Mouse (Mus musculus): Measurements from ENCODE around the gene Jakmip3. TPM values are rescaled to one million over a fixed set of nuclear protein-coding genes. Genes with fewer than 3 reads are reported as not detected.

Jakmip3 gene
- total RNA-seq, 1 experiment from 2014 or later, result not detected

- no peak for ATAC-seq (replicated peaks; ENCODE audit: low read depth, poor library complexity, severe bottlenecking)
Measured at GRCm38 (mm10) chr7:139091681-139092080, 151.2 kb downstream of the Jakmip3 start.

- ATAC-seq (replicated peaks; ENCODE audit: low read depth, poor library complexity, severe bottlenecking), result no peak
Measured at GRCm38 (mm10) chr7:139092676-139093075, 152.1 kb downstream of the Jakmip3 start.

- no peak for ATAC-seq (replicated peaks; ENCODE audit: low read depth, poor library complexity, severe bottlenecking)
Measured at GRCm38 (mm10) chr7:139093124-139093523, 152.6 kb downstream of the Jakmip3 start.

DNA sequence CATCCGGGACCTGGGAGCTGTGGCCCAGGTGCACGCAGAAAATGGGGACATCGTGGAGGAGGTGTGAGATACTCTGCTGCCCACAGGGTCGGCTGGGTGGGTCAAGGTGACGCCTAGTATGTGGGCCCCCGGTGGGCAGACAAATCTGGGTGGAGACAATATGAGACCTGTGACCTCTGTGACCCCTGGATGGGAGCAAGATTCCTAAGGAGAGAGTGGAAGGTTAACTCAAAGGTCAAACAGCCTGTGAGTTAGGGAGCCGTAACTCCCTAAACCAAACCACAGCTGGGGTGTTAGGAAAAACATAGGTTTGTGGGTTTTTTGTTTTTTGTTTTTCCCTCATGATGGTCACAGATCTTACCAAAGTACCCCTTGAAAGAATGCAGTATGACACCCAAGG is 153.3 kb downstream of the Jakmip3 start:
- ATAC-seq (replicated peaks; ENCODE audit: low read depth, poor library complexity, severe bottlenecking), result no peak

DNA sequence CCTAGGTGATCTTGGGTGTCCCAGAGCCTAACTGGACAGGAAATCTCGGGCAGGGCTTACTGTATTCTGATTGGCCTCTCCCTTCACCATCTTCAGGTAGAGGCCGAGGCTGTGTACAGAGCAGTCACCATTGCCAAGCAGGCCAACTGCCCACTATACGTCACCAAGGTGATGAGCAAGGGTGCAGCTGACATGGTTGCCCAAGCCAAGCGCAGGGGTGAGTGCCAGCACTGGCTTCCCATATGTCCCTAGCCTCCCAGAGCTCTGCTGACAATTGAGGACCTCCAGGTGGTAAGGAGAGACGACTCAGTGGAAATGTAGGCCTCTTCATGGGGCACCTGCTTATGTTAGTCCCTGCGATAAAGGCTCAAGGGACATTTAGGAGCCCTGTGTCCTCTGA is 154.2 kb downstream of the Jakmip3 start:
- ATAC-seq (replicated peaks; ENCODE audit: low read depth, poor library complexity, severe bottlenecking), result no peak

DNA sequence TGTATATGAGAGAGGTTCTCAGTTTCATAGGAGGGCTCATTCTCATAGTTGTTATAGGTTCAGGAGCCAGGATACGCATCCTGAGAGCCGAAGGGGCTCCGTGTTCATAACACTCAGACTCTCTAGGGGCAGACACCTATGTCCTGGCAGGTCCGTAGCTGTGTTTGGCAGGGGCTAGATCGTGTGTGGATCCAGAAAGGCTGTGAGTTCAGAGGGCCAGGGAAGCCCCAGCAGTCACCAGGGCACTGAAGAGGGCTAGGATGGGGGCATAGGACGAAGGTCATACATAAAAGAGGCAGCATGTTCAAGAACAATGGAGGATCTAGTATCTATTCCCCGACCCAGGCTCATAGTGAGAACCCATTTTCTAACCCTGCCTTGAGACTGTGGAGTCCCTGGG is 154.8 kb downstream of the Jakmip3 start:
- no peak for ATAC-seq (replicated peaks; ENCODE audit: low read depth, poor library complexity, severe bottlenecking)

GRCm38 (mm10) chr7:139096399-139096798 is 155.9 kb downstream of the Jakmip3 start:
- no peak for ATAC-seq (replicated peaks; ENCODE audit: low read depth, poor library complexity, severe bottlenecking)

DNA sequence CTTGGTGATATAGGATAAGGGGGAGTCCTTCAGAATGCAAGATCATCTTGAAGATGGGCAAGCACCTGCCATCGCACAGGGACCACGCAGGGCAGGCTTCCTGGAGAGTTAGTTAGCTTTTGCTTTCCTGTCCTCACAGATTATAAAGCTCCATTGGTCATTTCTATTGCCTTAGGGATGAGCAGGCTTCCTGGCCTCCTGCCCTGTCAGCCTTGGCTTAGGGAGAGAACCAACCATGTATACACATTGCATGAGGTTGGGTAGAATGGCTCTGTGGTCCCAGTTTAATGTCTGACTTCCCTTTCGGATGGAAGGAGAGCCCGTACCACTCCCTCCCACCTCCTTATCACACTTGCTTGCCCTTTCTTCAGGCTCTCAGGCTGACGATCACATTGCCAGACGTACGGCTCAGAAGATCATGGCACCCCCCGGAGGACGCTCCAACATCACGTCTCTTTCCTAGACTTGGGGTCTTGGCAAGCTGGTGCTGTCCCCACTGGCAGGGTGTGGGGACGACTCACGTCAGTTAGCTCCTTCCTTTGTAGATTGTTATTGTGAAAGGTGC is 160.1 kb downstream of the Jakmip3 start:
- no peak for ATAC-seq (replicated peaks; ENCODE audit: low read depth, poor library complexity, severe bottlenecking)

GRCm38 (mm10) chr7:139101286-139101804 is 160.8 kb downstream of the Jakmip3 start:
- no peak for ATAC-seq (replicated peaks; ENCODE audit: low read depth, poor library complexity, severe bottlenecking)

DNA sequence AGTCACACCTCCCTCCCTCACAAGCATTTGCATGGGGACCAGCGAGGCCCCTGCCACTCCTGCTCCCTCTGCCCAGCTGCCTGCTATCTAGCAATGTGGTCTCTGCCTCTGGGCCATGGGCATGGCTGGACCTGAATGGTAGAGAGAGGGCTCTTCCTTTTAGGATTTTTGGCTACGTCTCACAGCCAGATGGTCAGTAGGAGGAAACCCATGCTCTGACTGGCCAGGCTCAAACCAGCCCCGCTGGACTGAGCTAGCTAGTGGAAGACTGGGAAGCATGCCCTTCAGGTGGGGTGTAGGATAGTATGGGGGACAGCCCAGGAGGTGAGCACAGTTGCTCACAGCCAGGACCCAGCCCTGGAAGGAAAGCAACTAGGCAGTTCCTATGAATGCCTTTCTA is 161.3 kb downstream of the Jakmip3 start:
- no peak for ATAC-seq (replicated peaks; ENCODE audit: low read depth, poor library complexity, severe bottlenecking)

DNA sequence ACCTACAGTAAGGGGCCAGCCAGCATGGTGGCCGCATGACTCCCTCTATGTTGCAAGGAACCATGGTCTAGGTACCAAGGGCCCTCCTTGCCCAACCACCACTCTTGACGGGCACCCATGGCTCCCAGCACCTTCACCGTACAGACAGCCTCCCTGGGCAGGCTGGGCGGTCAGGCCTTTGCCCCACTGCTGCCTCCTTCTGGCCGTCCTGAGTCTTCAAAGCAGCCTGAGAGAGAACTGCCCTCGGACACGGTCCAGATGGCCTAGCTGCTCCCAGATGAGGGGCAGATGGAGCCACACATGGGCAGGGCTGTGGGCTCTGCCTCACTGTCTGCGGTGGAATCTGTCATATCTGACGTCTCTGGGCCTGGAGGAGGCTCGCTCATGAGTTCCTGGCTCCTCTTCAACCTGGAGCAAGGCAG is 163.4 kb downstream of the Jakmip3 start:
- ATAC-seq (replicated peaks; ENCODE audit: low read depth, poor library complexity, severe bottlenecking), result no peak

DNA sequence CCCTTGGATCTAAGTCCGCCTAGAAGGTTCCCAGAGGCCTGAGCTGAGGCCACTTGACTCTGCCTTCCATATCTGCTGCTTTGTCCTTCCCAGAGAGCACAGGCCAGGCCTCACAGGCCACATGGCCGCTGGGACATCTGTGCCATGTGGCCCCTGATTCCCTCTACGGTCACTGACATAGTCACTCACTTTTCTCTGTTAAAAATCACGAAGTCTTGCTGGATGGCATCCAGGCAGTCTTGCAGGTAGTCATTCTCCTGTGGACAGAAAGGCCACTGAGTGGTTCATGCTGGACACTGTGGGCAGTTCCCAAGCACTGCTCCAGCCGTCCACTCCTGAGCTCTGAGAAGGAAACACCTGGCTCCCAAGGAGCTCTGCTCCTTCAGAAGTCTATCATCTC is 164.5 kb downstream of the Jakmip3 start:
- ATAC-seq (replicated peaks; ENCODE audit: low read depth, poor library complexity, severe bottlenecking), result no peak

- ATAC-seq (replicated peaks; ENCODE audit: low read depth, poor library complexity, severe bottlenecking), result no peak
Measured at GRCm38 (mm10) chr7:139105705-139106104, 165.2 kb downstream of the Jakmip3 start.

GRCm38 (mm10) chr7:139107908-139108650 is 167.5 kb downstream of the Jakmip3 start:
- no peak for ATAC-seq (replicated peaks; ENCODE audit: low read depth, poor library complexity, severe bottlenecking)

DNA sequence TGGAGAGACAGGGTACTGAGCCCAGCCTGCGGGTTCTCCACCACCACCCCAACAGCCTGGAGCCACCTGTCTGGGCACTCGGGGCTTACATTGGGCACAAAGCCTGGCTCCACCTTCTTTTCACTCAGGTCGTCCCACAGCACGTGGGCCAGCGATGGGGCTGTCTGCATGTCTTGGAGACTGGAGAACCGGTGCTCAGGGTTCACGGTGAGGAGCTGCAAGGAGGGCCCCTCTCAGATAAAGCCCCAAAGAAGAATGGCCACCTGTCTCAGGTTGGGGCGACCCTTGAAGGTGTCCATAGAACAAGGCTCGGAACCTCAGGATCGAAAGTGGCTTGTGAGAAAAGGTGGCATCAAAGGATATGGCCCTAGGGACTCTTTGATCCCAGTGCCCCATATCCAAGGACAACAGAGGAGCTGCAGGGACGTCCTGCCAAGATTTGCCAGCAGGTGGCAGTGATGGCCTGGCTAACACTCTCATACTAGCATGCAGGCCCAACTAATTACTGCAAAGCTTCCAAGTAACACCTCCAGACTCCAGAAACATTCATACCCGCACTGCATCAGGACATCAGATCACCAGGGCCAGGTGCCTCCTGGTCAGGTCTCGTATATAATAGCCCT is 178.7 kb downstream of the Jakmip3 start:
- peak; percentile 98 for ATAC-seq (replicated peaks; ENCODE audit: low read depth, poor library complexity, severe bottlenecking)

DNA sequence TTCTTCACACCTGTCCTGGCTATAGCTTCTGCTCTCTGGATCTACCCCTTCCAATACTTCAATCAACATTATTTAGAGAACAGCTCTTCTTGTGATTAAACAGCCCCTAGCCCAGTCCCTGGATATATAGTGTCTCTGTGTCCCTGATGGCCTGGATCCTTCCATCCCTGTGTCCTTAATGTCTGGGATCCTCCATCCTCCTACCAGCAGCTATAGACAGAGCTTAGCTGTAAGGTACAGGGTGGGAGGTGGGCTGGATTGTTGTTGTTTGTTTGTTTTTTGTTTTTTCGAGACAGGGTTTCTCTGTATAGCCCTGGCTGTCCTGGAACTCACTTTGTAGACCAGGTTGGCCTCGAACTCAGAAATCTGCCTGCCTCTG is 179.2 kb downstream of the Jakmip3 start:
- no peak for ATAC-seq (replicated peaks; ENCODE audit: low read depth, poor library complexity, severe bottlenecking)

DNA sequence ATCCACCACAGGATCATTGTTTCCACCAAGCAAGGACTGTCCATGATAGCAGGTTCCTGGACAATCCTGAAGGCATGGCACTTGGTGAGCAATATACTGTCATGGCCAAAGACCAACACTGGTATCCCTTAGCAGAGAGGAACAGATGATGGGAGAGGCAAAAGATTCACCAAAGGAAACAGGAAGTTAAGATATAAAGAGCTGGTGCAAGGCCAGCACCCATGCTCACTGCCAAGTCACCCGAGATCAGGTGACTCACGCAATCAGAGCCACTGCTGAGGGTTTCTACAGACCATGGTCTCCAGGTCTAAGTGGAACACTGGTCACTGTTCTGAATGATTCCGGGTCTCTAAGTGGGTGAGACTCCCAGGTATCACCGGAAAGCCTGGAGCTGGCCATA is 185.4 kb downstream of the Jakmip3 start:
- peak; percentile 56 for ATAC-seq (replicated peaks; ENCODE audit: low read depth, poor library complexity, severe bottlenecking)

- no peak for ATAC-seq (replicated peaks; ENCODE audit: low read depth, poor library complexity, severe bottlenecking)
Measured at GRCm38 (mm10) chr7:139126549-139126948, 186.0 kb downstream of the Jakmip3 start.

- ATAC-seq (replicated peaks; ENCODE audit: low read depth, poor library complexity, severe bottlenecking), result no peak
Measured at GRCm38 (mm10) chr7:139128994-139129393, 188.5 kb downstream of the Jakmip3 start.

DNA sequence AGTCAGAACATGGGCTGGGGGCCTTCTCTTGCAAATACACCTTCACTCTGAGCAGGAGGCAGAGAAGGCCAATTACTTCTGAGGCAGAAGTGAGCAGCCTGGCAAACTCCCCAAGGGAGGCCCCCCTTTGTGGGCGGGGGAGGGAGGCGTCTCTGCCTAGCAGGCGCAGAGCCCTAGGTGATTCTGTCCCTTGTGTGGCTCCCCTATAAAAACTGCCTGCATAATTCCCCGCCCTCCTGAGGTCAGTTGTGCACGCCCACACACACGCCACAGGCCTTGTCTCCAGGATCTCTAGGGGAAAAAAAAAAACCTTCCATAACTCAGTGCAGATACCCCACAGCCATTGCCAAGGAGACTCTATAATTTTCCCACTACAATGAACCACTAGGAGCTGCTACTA is 189.8 kb downstream of the Jakmip3 start:
- ATAC-seq (replicated peaks; ENCODE audit: low read depth, poor library complexity, severe bottlenecking), result peak; percentile 20

GRCm38 (mm10) chr7:139131538-139131937 is 191.0 kb downstream of the Jakmip3 start:
- peak; percentile 87 for ATAC-seq (replicated peaks; ENCODE audit: low read depth, poor library complexity, severe bottlenecking)
